In the genomic region with DNA sequence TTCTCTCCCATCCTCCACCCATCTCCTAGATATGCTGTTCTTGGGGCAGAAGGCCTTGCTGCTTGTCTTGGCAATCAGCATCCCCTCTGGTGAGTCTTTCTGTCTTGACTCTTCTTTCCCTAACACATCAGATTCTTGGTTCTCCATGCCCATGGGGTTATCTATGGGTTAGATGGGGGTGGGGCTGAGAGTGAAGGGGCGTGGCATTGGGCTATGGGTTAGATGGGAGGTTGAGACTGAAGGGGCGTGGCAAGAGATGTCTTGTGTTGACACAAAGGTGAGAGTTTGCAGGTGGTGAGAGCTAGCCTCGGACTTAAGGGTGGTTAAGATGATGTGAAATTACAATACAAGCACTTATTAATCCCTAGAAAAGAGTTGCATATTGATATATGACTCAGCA, we compare ENCODE assay signal across 34 mouse cellular contexts. TPM values are rescaled to one million over a fixed set of nuclear protein-coding genes. Genes with fewer than 3 reads are reported as not detected.
DNase-seq lines count a peak whose midpoint lies in the region; ATAC-seq lines count a peak whose summit lies in the region.
"Had no signal": no experiment of that assay in that cellular context is flagged by ENCODE, and none has a peak within 500 bp of the region (broad histone marks: within the 10 kb centered on the region; RNA-seq: fewer than 3 reads in every experiment).

No protein-coding gene starts in this region.

- no peaks in the 10 kb centered on the region for H3K27me3 ChIP-seq in heart, embryonic 14.5 days (ENCODE audit: control insufficient read depth, insufficient read depth, low read length)
- H3K27me3 ChIP-seq: embryonic facial prominence, embryonic 13.5 days; forebrain, embryonic 15.5 days; hindbrain, embryonic 12.5 days; hindbrain, embryonic 15.5 days; kidney, embryonic 15.5 days had no signal

- H3K27ac ChIP-seq in heart, embryonic 14.5 days (replicated peaks in 1 of 2; ENCODE audit: control insufficient read depth in 1 of 2, insufficient read depth in 1 of 2, low read depth in 2 of 2, low read length in 2 of 2), result no peak overlapping the region
- H3K27ac ChIP-seq: embryonic facial prominence, embryonic 10.5 days; embryonic facial prominence, embryonic 13.5 days; forebrain, embryonic 12.5 days; forebrain, embryonic 15.5 days; hindbrain, embryonic 12.5 days; hindbrain, embryonic 15.5 days; kidney, embryonic 15.5 days had no signal

- WGBS in heart, embryonic 14.5 days, result 76% methylated on average over 3 of the region's 3 CpGs

- H3K4me2 ChIP-seq in heart, embryonic 14.5 days (ENCODE audit: low read length), result 0 out of 2 replicates have a peak overlapping the region, but pooled peaks have one; percentile 18
- H3K4me2 ChIP-seq: embryonic facial prominence, embryonic 13.5 days; forebrain, embryonic 12.5 days; forebrain, embryonic 15.5 days; hindbrain, embryonic 12.5 days; hindbrain, embryonic 15.5 days; kidney, embryonic 15.5 days had no signal

- H3K9me3 ChIP-seq in heart, embryonic 14.5 days (ENCODE audit: control insufficient read depth, low read length), result no peaks in the 10 kb centered on the region
- H3K9me3 ChIP-seq: embryonic facial prominence, embryonic 10.5 days; embryonic facial prominence, embryonic 13.5 days; forebrain, embryonic 12.5 days; forebrain, embryonic 15.5 days; heart, embryonic 10.5 days; hindbrain, embryonic 12.5 days; hindbrain, embryonic 15.5 days; kidney, embryonic 15.5 days had no signal

- peak; percentile 90 for DNase-seq in heart, adult 11 months
- DNase-seq in heart, postnatal 14 days, result no peak
- DNase-seq in heart, postnatal 25 days (ENCODE audit: low spot score), result no peak
- peak; percentile 54 for DNase-seq in ES-CJ7 (ENCODE audit: low read depth, low spot score)
- peak; percentile 61 for DNase-seq in ZHBTc4 (ENCODE audit: low read depth, low spot score)
- DNase-seq in left cerebral cortex, postnatal 14 days (ENCODE audit: low spot score in 2 of 2), result no peak
- no peak for DNase-seq in cerebellum, postnatal 36 days
- DNase-seq: adrenal gland, postnatal 10 days; adrenal gland, postnatal 36 days; B cell, adult 2 months; cerebellum, adult 18-20 months; cerebellum, adult 9-10 months; cerebellum, postnatal 25 days; embryo, embryonic 11 days; gastrocnemius, postnatal 10 days; gastrocnemius, postnatal 36 days; heart, adult 18-20 months; kidney, adult 2 months had no signal

- H3K36me3 ChIP-seq in heart, embryonic 14.5 days (ENCODE audit: control insufficient read depth, insufficient read depth, low read length), result no peaks in the 10 kb centered on the region
- H3K36me3 ChIP-seq: embryonic facial prominence, embryonic 10.5 days; embryonic facial prominence, embryonic 13.5 days; forebrain, embryonic 12.5 days; forebrain, embryonic 15.5 days; heart, embryonic 10.5 days; hindbrain, embryonic 12.5 days; hindbrain, embryonic 15.5 days; kidney, embryonic 15.5 days had no signal

- H3K9ac ChIP-seq in heart, embryonic 14.5 days (ENCODE audit: low read length), result no peak overlapping the region
- H3K9ac ChIP-seq: embryonic facial prominence, embryonic 13.5 days; forebrain, embryonic 12.5 days; forebrain, embryonic 15.5 days; hindbrain, embryonic 12.5 days; hindbrain, embryonic 15.5 days; kidney, embryonic 15.5 days had no signal

- no peaks in the 10 kb centered on the region; a peak in 1 of 4 replicates for H3K4me1 ChIP-seq in heart, embryonic 14.5 days (ENCODE audit: control insufficient read depth in 2 of 2, insufficient read depth in 2 of 2, low read length in 2 of 2)
- H3K4me1 ChIP-seq: embryonic facial prominence, embryonic 13.5 days; forebrain, embryonic 12.5 days; forebrain, embryonic 15.5 days; hindbrain, embryonic 12.5 days; hindbrain, embryonic 15.5 days had no signal

- ATAC-seq in heart, embryonic 14.5 days (ENCODE audit: insufficient number of reproducible peaks, insufficient read depth, low FRiP score, low read depth), result no peak
- ATAC-seq: forebrain, embryonic 15.5 days; intestine, postnatal 0 days had no signal

- intact Hi-C loops in heart, postnatal 14 days (cut with DNase I), result no loop called here
- intact Hi-C loops in heart, postnatal 25 days (cut with DNase I), result no loop called here
- intact Hi-C loops in left cerebral cortex, postnatal 14 days (cut with DNase I), result no loop called here

- H3K4me3 ChIP-seq in heart, embryonic 14.5 days (ENCODE audit: control insufficient read depth in 1 of 2, insufficient read depth in 1 of 2, low read depth in 1 of 2, low read length in 2 of 2), result no peak overlapping the region
- H3K4me3 ChIP-seq: embryonic facial prominence, embryonic 10.5 days; embryonic facial prominence, embryonic 13.5 days; erythroblast, embryonic 14.5 days; forebrain, embryonic 12.5 days; forebrain, embryonic 15.5 days; heart, embryonic 10.5 days; hindbrain, embryonic 12.5 days; hindbrain, embryonic 15.5 days; kidney, embryonic 15.5 days had no signal

RNA-seq across cellular contexts. Expression of a gene that starts 8.7 kb away (rescaled TPM):
- 10 to 100 TPM; 82.5 to 86.0 TPM for total RNA-seq in heart, postnatal 14 days (2021)
- polyA plus RNA-seq in heart, embryonic 14.5 days (2014; fragmentation: Nextera tagmentation; extraction: Ambion mirVana), result 15.7 and 16.9 TPM in 2 replicates
- total RNA-seq in heart, postnatal 25 days (2021), result 10 to 100 TPM; 37.3 to 50.0 TPM
- 1 to 10 TPM; 2.1 TPM for total RNA-seq in left cerebral cortex, postnatal 14 days (2021)
- total RNA-seq: hematopoietic stem cell, adult 5-6 weeks; MEL had no signal
- polyA plus RNA-seq: erythroblast, embryonic 14.5 days had no signal

RNA-seq across cellular contexts. Expression of a gene that starts 15.8 kb away (rescaled TPM):
- total RNA-seq in heart, postnatal 14 days (2021), result under 1 TPM in 1 of 2 experiments, not detected in 1; 0.20 TPM
- polyA plus RNA-seq in heart, embryonic 14.5 days (2014; fragmentation: Nextera tagmentation; extraction: Ambion mirVana), result 2.2 and 2.4 TPM in 2 replicates
- total RNA-seq in heart, postnatal 25 days (2021), result not detected
- total RNA-seq in left cerebral cortex, postnatal 14 days (2021), result 100 to 1,000 TPM; 135 to 136 TPM
- total RNA-seq: CH12.LX; hematopoietic stem cell, adult 5-6 weeks had no signal
- polyA plus RNA-seq: erythroblast, embryonic 14.5 days had no signal

RNA-seq across cellular contexts. Expression of a gene that starts 39.3 kb away (rescaled TPM):
- not detected for total RNA-seq in heart, postnatal 14 days (2021)
- not detected in 2 replicates for polyA plus RNA-seq in heart, embryonic 14.5 days (2014; fragmentation: Nextera tagmentation; extraction: Ambion mirVana)
- total RNA-seq in heart, postnatal 25 days (2021), result not detected
- not detected for total RNA-seq in left cerebral cortex, postnatal 14 days (2021)
- total RNA-seq: adrenal gland, adult 18-20 months; adrenal gland, postnatal 10 days; adrenal gland, postnatal 36 days; gastrocnemius, postnatal 10 days; gastrocnemius, postnatal 36 days; heart, adult 18-20 months; hematopoietic stem cell, adult 5-6 weeks; MEL had no signal
- polyA plus RNA-seq: cortical plate, adult 2 months; erythroblast, embryonic 14.5 days; forebrain, embryonic 12.5 days; heart, embryonic 10.5 days; intestine, postnatal 0 days; kidney, adult 2 months; kidney, embryonic 15.5 days had no signal

Comparison
In these comparisons a context has a peak if more than half of its experiments do, and no peak if none do; other contexts are left out.
1. DNase-seq: peak in heart, adult 11 months (single experiment), ES-CJ7 (single experiment) and ZHBTc4 (single experiment); none in heart, postnatal 14 days (0 of 2), heart, postnatal 25 days (single experiment), left cerebral cortex, postnatal 14 days (0 of 2) and cerebellum, postnatal 36 days (0 of 2).
2. RNA of a gene that starts 8.7 kb away (total RNA-seq): 82.5 to 86.0 TPM in heart, postnatal 14 days and 37.3 to 50.0 TPM in heart, postnatal 25 days; 2.1 TPM in left cerebral cortex, postnatal 14 days; every median in the first group is over 10 times any median in the second.
3. RNA of a gene that starts 15.8 kb away (total RNA-seq): 135 to 136 TPM in left cerebral cortex, postnatal 14 days; 0.20 TPM in heart, postnatal 14 days and not detected in heart, postnatal 25 days; every median in the first group is over 100 times any median in the second.